Mouse (Mus musculus): ENCODE data around the gene B3gnt9. TPM values are rescaled to one million over a fixed set of nuclear protein-coding genes. Genes with fewer than 3 reads are reported as not detected.
"Not testable (repeated sequence)": the region's sequence is repeated elsewhere in the genome, so short reads cannot be mapped to it uniquely, and the experiment has no call there.

The B3gnt9 gene
- polyA plus RNA-seq, 1 experiment from 2014 or later, result 42.8 TPM

DNA sequence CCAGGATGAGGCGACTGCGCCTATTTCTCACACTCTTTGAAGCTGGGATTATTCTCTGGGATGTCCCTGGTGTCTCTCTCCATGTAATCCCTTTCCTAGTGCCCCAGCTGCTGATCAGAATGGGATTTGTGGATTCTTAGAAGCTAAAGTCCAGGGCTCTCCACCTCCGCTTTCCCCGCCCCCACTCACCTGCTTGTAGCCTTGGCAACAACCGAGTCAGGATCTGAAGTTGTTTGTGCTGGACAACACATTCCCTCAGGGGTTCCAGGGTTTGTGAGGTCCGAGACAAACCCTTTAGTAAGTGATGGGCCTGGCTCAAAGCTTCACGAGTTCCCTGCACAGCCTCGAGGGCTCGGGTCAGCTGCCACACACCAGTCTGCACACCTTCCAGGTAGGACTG, 39.8 kb upstream of the B3gnt9 start:
- no peak overlapping the region for H3K4me3 ChIP-seq (ENCODE audit: low read depth, low read length)
- H3K27ac ChIP-seq (replicated peaks; ENCODE audit: low read depth, low read length), result no peak overlapping the region
- ATAC-seq (ENCODE audit: low read depth) (no peak), DNase-seq (ENCODE audit: low spot score) (no peak)
- H3K9ac ChIP-seq (ENCODE audit: low read depth, low read length), result no peak overlapping the region; the same call in 1 of the 2 replicates
- WGBS, result 53% methylated on average over 9 of the region's 9 CpGs
- H3K36me3 ChIP-seq (ENCODE audit: control insufficient read depth, insufficient read depth, low read length), result peaks cover 10% of the 10 kb centered on the region
- H3K4me1 ChIP-seq (ENCODE audit: control insufficient read depth, insufficient read depth, low read length), result peaks cover 23% of the 10 kb centered on the region
- H3K9me3 ChIP-seq (ENCODE audit: control insufficient read depth, low read length), result no peaks in the 10 kb centered on the region
- H3K4me2 ChIP-seq (ENCODE audit: low read depth, low read length), result 0 out of 2 replicates have a peak overlapping the region, but pooled peaks have one; percentile 18
- peaks cover 10% of the 10 kb centered on the region for H3K27me3 ChIP-seq (replicated peaks; ENCODE audit: control insufficient read depth, insufficient read depth, low read length)

- WGBS, result 66% methylated on average over 14 of the region's 19 CpGs
Measured at GRCm38 (mm10) chr8:105293405-105293804, 38.5 kb upstream of the B3gnt9 start.

DNA sequence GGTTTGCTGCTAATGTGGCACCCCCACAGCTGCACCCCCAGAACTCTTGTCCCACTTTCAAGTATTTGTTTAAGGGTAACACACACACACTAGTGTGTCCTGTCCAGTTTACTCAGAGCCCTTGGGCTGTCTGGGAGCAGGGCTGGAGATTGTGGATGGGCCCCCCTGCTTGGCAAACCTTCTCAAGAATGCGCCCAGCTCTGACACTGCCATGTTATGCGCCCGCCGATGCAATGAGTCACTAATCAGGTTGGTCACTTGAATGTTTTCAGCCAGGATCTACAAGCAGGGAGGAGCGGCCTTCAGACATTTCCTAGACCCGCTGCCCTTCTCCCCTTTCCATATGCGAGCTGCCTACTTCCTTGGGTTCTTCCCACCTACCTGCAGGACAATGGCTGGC, 37.5 kb upstream of the B3gnt9 start:
- DNase-seq (ENCODE audit: low spot score) (no peak), ATAC-seq (ENCODE audit: low read depth) (no peak)
- H3K27ac ChIP-seq (replicated peaks; ENCODE audit: low read depth, low read length), result no peak overlapping the region
- H3K4me3 ChIP-seq (ENCODE audit: low read depth, low read length), result no peak overlapping the region
- H3K9ac ChIP-seq (ENCODE audit: low read depth, low read length), result no peak overlapping the region
- 83% methylated on average over 7 of the region's 7 CpGs for WGBS
- no peak overlapping the region for H3K4me2 ChIP-seq (ENCODE audit: low read depth, low read length)
- H3K9me3 ChIP-seq (ENCODE audit: control insufficient read depth, low read length), result no peaks in the 10 kb centered on the region
- no peaks in the 10 kb centered on the region for H3K36me3 ChIP-seq (ENCODE audit: control insufficient read depth, insufficient read depth, low read length)
- peaks cover 11% of the 10 kb centered on the region for H3K27me3 ChIP-seq (replicated peaks; ENCODE audit: control insufficient read depth, insufficient read depth, low read length)
- H3K4me1 ChIP-seq (ENCODE audit: control insufficient read depth, insufficient read depth, low read length), result peaks cover 15% of the 10 kb centered on the region

More at GRCm38 (mm10) chr8:105293405-105293804, 38.5 kb upstream of the B3gnt9 start:
- H3K27me3 ChIP-seq (replicated peaks; ENCODE audit: control insufficient read depth, insufficient read depth, low read length), result peaks cover 11% of the 10 kb centered on the region
- H3K9ac ChIP-seq (ENCODE audit: low read depth, low read length), result no peak overlapping the region
- no peak overlapping the region for H3K4me2 ChIP-seq (ENCODE audit: low read depth, low read length)
- no peak overlapping the region for H3K4me3 ChIP-seq (ENCODE audit: low read depth, low read length)
- H3K4me1 ChIP-seq (ENCODE audit: control insufficient read depth, insufficient read depth, low read length), result peaks cover 17% of the 10 kb centered on the region
- no peaks in the 10 kb centered on the region for H3K9me3 ChIP-seq (ENCODE audit: control insufficient read depth, low read length)
- DNase-seq (ENCODE audit: low spot score), result no peak
- no peak for ATAC-seq (ENCODE audit: low read depth)
- H3K27ac ChIP-seq (replicated peaks; ENCODE audit: low read depth, low read length), result no peak overlapping the region
- H3K36me3 ChIP-seq (ENCODE audit: control insufficient read depth, insufficient read depth, low read length), result no peaks in the 10 kb centered on the region

GRCm38 (mm10) chr8:105291802-105292201, 36.8 kb upstream of the B3gnt9 start:
- peaks cover 11% of the 10 kb centered on the region; the same call in 1 of the 2 replicates for H3K4me1 ChIP-seq (ENCODE audit: control insufficient read depth, insufficient read depth, low read length)
- 62% methylated on average over 3 of the region's 3 CpGs for WGBS
- H3K27ac ChIP-seq (replicated peaks; ENCODE audit: low read depth, low read length); DNase-seq (ENCODE audit: low spot score); H3K9me3 ChIP-seq (ENCODE audit: control insufficient read depth, low read length); H3K4me3 ChIP-seq (ENCODE audit: low read depth, low read length); H3K36me3 ChIP-seq (ENCODE audit: control insufficient read depth, insufficient read depth, low read length); H3K4me2 ChIP-seq (ENCODE audit: low read depth, low read length); ATAC-seq (ENCODE audit: low read depth); H3K9ac ChIP-seq (ENCODE audit: low read depth, low read length): not testable (repeated sequence)
- H3K27me3 ChIP-seq (replicated peaks; ENCODE audit: control insufficient read depth, insufficient read depth, low read length), result peaks cover 11% of the 10 kb centered on the region

DNA sequence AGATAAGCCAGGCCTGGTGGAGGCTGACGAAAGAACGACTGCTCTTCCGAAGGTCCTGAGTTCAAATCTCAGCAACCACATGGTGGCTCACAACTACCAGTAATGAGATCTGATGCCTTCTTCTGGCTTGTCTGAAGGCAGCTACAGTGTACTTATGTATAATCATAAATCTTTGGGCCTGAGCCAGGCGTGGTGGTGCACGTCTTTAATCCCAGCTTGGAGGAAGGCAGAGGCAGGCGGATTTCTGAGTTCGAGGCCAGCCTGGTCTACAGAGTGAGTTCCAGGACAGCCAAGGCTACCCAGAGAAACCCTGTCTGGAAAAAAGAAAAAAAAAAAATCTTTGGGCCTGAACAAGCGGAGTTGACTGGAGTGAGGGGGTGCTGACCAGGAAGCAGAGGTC, 36.4 kb upstream of the B3gnt9 start:
- peaks cover 11% of the 10 kb centered on the region for H3K27me3 ChIP-seq (replicated peaks; ENCODE audit: control insufficient read depth, insufficient read depth, low read length)
- not testable (repeated sequence) for ATAC-seq (ENCODE audit: low read depth); H3K36me3 ChIP-seq (ENCODE audit: control insufficient read depth, insufficient read depth, low read length); H3K4me3 ChIP-seq (ENCODE audit: low read depth, low read length); H3K4me1 ChIP-seq (ENCODE audit: control insufficient read depth, insufficient read depth, low read length); H3K9me3 ChIP-seq (ENCODE audit: control insufficient read depth, low read length); H3K9ac ChIP-seq (ENCODE audit: low read depth, low read length); DNase-seq (ENCODE audit: low spot score); H3K4me2 ChIP-seq (ENCODE audit: low read depth, low read length); H3K27ac ChIP-seq (replicated peaks; ENCODE audit: low read depth, low read length)
- WGBS, result 83% methylated on average over 8 of the region's 8 CpGs

DNA sequence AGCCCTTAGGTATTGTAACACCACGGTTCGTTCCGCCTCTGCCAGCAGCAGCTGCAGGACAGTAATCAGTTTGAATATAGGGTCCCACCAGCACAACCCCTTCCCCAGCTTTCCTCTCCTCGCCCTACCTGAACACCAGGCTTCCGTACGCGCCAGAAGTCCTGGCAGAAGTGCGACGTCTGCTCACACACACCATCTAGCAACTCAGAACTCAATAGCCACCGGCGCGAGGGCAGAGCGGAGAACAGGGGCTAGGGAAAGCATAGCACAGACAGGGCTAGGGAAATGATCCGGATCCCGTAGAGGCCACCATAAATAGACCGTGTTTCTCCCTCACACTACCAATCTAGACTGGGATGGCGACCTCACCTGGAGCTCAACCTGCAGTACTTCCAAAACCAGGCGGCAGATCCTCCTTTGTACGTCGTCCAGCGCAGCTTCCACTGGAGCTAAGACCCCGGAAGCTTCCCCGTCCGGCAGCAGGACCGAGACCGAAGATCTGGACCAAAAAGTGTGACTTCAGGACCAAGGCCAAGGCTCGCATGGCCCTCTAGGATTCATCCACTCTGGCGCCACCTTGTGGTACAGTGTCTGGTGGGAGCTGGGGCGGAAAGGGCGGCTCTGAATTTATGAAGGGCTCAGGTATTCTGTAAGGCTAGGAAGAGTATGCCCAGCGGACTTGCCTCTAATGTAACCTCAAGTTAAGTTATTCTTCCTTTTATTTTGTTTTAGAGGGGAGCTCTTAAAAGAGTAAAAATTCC, 35.8 kb upstream of the B3gnt9 start:
- DNase-seq (ENCODE audit: low spot score), result peak; percentile 90
- Histone ChIP-seq H3K4me1 (ENCODE audit: control insufficient read depth, insufficient read depth, low read length) (peaks cover 9% of the 10 kb centered on the region; the same call in 1 of the 2 replicates), H3K27me3 (replicated peaks; ENCODE audit: control insufficient read depth, insufficient read depth, low read length) (peaks cover 11% of the 10 kb centered on the region), H3K9ac (ENCODE audit: low read depth, low read length) (no peak overlapping the region), H3K4me2 (ENCODE audit: low read depth, low read length) (peak overlapping the region; percentile 64), H3K27ac (replicated peaks; ENCODE audit: low read depth, low read length) (no peak overlapping the region), H3K36me3 (ENCODE audit: control insufficient read depth, insufficient read depth, low read length) (0 out of 2 replicates have a peak, but pooled peaks cover under 1% of the 10 kb centered on the region), H3K4me3 (ENCODE audit: low read depth, low read length) (peak overlapping the region; percentile 57; the same call in 1 of the 2 replicates), H3K9me3 (ENCODE audit: control insufficient read depth, low read length) (no peaks in the 10 kb centered on the region)
- 6% methylated on average over 31 of the region's 31 CpGs for WGBS
- ATAC-seq (ENCODE audit: low read depth), result no peak

DNA sequence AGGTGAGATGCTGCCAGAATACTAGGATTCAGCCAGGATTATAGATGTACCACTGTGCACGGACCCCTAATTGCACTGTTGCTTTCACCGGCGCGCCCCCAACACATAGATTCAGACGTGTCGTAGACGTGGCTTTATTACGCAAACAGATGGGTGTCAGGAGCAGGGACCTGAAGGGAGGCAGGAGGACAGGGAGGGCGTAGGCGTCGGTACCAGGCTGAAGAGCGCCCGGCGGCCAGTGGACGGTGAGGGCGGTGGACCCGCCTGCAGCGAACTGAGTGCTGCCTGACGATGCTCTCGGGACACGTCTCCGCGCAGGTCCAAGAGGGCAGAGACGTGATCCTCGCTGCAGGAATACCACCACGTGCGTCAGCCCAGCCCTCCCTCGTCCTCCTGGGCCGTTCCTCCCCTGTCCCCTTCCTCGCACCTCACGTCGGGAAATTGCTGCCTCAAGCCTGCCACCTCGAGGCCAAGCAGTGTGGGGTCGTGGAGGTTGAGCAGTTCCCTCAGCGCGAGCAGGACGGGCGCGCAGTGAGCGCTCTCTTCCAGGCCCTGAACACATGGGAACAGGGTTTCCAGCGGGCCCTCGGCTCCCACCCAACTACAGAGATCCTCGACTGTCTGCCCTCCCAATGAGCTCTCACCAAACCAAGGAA, 35.0 kb upstream of the B3gnt9 start, which contains the start of gene 4931428F04Rik:
Gene 4931428F04Rik (minus strand): TSS at position 60 of the 656 bp plus-strand sequence.
- Histone ChIP-seq H3K36me3 (ENCODE audit: control insufficient read depth, insufficient read depth, low read length) (0 out of 2 replicates have a peak, but pooled peaks cover 6% of the 10 kb centered on the region), H3K4me1 (ENCODE audit: control insufficient read depth, insufficient read depth, low read length) (peaks cover 9% of the 10 kb centered on the region; the same call in 1 of the 2 replicates), H3K9ac (ENCODE audit: low read depth, low read length) (peak within 1 kb of the TSS; percentile 68), H3K27me3 (replicated peaks; ENCODE audit: control insufficient read depth, insufficient read depth, low read length) (peaks cover 11% of the 10 kb centered on the region), H3K9me3 (ENCODE audit: control insufficient read depth, low read length) (no peaks in the 10 kb centered on the region), H3K27ac (replicated peaks; ENCODE audit: low read depth, low read length) (peak within 1 kb of the TSS; percentile 76), H3K4me3 (ENCODE audit: low read depth, low read length) (peak within 1 kb of the TSS; percentile 57), H3K4me2 (ENCODE audit: low read depth, low read length) (peak within 1 kb of the TSS; percentile 64)
- peak; percentile 51 for DNase-seq (ENCODE audit: low spot score)
- peak; percentile 17; the same call in 1 of the 2 replicates for ATAC-seq (ENCODE audit: low read depth)
- 2% methylated on average over 24 of the region's 43 CpGs for WGBS

- Histone ChIP-seq H3K9ac (ENCODE audit: low read depth, low read length) (peak overlapping the region; percentile 68), H3K4me1 (ENCODE audit: control insufficient read depth, insufficient read depth, low read length) (peaks cover 9% of the 10 kb centered on the region; the same call in 1 of the 2 replicates), H3K36me3 (ENCODE audit: control insufficient read depth, insufficient read depth, low read length) (0 out of 2 replicates have a peak, but pooled peaks cover 6% of the 10 kb centered on the region), H3K27ac (replicated peaks; ENCODE audit: low read depth, low read length) (peak overlapping the region; percentile 76), H3K4me2 (ENCODE audit: low read depth, low read length) (peak overlapping the region; percentile 64), H3K27me3 (replicated peaks; ENCODE audit: control insufficient read depth, insufficient read depth, low read length) (peaks cover 11% of the 10 kb centered on the region), H3K9me3 (ENCODE audit: control insufficient read depth, low read length) (no peaks in the 10 kb centered on the region), H3K4me3 (ENCODE audit: low read depth, low read length) (peak overlapping the region; percentile 57)
- ATAC-seq (ENCODE audit: low read depth) (peak; percentile 94), DNase-seq (ENCODE audit: low spot score) (peak; percentile 98)
- WGBS, result under 1% methylated on average over 30 of the region's 53 CpGs
Measured at GRCm38 (mm10) chr8:105288958-105289732, 34.2 kb upstream of the B3gnt9 start.

Data from embryonic facial prominence, embryonic 14.5 days (tissue).